Mouse (Mus musculus) cortical plate, adult 2 months (tissue): ENCODE data around the gene E130308A19Rik.

ENCODE experiments used
- CTCF ChIP-seq: fragments of 200-500 bp; IDR thresholded peaks from 2 replicates; pipeline ENCODE4 v1.5.1; 2011; ENCODE audit warnings: mild to moderate bottlenecking, control low read depth, low read length; ENCODE audit not compliant: insufficient read depth; ENCODE audit errors: extremely low read depth
- POLR2A ChIP-seq: fragments of 200-500 bp; IDR thresholded peaks from 2 replicates; pipeline ENCODE4 v1.6.1; 2011; ENCODE audit warnings: mild to moderate bottlenecking, low read length, control low read depth; ENCODE audit not compliant: insufficient read depth; ENCODE audit errors: extremely low read depth

- TF ChIP-seq POLR2A (no peak), CTCF (no peak)
These were observed 13.2 kb downstream of the E130308A19Rik start for GRCm38 (mm10) chr4:59639163-59639562.
